Mouse (Mus musculus): ENCODE results near the gene Ap3s2.

DNA sequence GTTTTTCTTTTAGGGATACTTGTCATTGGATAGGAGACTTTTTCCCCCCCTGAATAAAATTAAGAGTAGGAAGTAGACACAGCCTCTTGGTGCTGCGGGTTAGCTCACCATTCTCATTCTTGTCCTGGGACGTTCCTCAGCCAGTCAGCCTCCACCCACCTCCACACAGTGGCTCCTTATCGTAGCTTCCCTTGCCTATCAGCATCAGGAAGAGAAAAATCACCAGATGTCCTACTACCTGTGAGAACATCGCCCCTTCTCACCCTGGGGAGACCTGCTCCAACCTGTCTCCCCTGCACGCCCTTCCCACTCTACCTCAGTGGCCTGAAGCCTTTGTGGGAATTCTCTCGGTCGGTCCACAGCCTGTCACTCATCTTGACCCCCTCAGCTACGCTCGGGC is 59.6 kb downstream of the Ap3s2 start, which contains the start of gene Anpep:
- no peak for TF ChIP-seq CTCF (IDR thresholded peaks at IDR 0.05; ENCODE audit: control insufficient read depth, insufficient read depth, low read length)
- TF ChIP-seq POLR2A (IDR thresholded peaks at IDR 0.05; ENCODE audit: borderline replicate concordance, control insufficient read depth, low read depth, low read length) = no peak

Data from bone marrow, adult 2 months (tissue).